Mouse (Mus musculus): ENCODE data around the gene Wipf1. TPM values are rescaled to one million over a fixed set of nuclear protein-coding genes. Genes with fewer than 3 reads are reported as not detected.

The Wipf1 gene
- total and polyA plus RNA-seq, 3 experiments = 0.98 to 50.6 (median 7.1) TPM

DNA sequence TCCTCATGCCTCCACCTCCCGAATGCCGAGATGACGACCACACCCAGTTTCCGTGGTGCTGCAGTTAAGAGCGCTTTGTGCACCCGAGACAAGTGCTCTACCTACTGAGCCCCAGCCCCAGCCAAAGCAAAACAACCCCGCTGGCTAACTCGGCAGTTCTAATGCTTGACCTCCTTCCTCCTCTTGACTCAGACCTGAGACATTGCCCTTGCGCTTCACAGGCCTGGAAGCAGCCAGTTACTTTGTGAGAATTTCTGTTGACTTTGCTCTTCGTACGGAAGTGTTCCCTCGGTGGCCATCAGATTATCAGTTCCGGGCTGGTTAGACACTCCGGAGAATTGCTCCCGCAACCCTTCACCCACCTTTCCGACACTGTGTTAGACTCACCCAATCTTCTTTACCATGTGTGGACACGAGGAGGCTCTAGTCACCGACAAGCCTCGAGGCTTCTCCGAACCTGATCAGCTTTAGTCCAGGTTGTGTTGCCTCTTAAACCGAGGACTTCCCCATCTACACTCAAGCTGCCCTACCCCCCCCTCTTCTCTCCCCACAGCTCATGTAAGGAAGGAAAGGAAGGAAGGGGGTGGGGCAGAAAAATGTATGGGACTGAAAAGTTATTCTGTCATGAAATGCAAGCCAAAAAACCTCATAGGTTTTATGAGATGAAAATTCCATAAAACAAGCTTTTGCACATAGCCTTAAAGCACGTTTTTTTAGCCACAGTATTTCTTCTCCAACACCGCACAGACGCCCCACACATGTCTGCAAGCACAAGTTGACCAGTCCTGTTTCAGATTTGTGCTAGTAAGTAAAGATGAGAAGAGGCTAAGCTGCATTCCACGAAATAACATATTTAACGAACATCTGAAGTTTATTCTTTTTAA is 44.1 kb downstream of the Wipf1 start:
- ATAC-seq (ENCODE audit: extremely low read depth, insufficient number of reproducible peaks, low FRiP score, poor library complexity, severe bottlenecking) = no peak
- H3K36me3 ChIP-seq (replicated peaks) = no peaks in the 10 kb centered on the region
- TF ChIP-seq GATA1 (IDR thresholded peaks at IDR 0.05; ENCODE audit: borderline replicate concordance, low read length) (no peak), TAL1 (conservative IDR thresholded peaks at IDR 0.05; ENCODE audit: low read depth, low read length) (no peak), POLR2AphosphoS5 (IDR thresholded peaks at IDR 0.05; ENCODE audit: insufficient replicate concordance, low read depth, low read length) (no peak)
- no peak for DNase-seq (ENCODE audit: low spot score)
- no peaks in the 10 kb centered on the region for H3K4me1 ChIP-seq (ENCODE audit: insufficient read depth, low read depth, low read length)
- no peaks in the 10 kb centered on the region for H3K27me3 ChIP-seq (ENCODE audit: insufficient read depth, low read length)
- H3K9me3 ChIP-seq (replicated peaks) = no peaks in the 10 kb centered on the region
- H3K4me3 ChIP-seq (ENCODE audit: low read depth, low read length) = no peak overlapping the region

DNA sequence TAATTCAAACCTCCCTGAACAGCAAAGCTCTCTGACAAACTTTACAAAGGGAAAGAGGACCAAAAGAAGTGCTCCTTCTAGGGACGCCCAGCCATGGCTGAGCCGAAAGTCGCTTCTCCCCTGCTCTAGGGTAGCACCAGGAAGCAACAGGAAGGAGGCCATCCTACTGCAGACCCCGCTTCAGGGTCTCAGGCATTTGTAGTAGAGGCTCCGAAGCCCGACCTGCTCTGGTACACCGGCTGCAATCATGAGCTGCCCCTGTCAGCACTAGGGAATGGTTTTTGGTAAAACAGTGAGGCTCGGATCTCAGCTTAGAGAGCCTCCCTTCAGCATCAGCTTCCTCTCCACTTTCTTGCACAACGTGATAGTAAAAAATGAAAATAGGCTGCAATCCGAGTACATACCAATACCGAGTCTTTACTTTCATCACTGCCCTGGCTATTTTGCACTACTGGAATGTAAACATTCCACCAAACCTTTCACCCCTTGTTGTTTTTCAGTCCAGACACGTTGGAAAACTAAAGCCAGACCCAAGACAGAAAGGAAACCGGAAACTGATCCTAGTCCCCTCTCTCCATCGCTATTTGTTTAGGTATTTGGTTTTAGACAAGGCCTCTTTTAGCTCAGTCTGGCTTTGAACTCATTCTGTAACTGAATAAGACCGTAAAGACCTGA is 44.8 kb downstream of the Wipf1 start:
- no peak overlapping the region for H3K4me3 ChIP-seq (ENCODE audit: low read depth, low read length)
- no peaks in the 10 kb centered on the region for H3K9me3 ChIP-seq (replicated peaks)
- H3K27me3 ChIP-seq (ENCODE audit: insufficient read depth, low read length) = no peaks in the 10 kb centered on the region
- no peaks in the 10 kb centered on the region for H3K4me1 ChIP-seq (ENCODE audit: insufficient read depth, low read depth, low read length)
- TF ChIP-seq TAL1 (conservative IDR thresholded peaks at IDR 0.05; ENCODE audit: low read depth, low read length) = no peak
- TF ChIP-seq GATA1 (IDR thresholded peaks at IDR 0.05; ENCODE audit: borderline replicate concordance, low read length) = no peak
- no peak for TF ChIP-seq GATA2 (IDR thresholded peaks at IDR 0.05; ENCODE audit: borderline replicate concordance, low read depth, low read length)
- no peak for DNase-seq (ENCODE audit: low spot score)
- no peaks in the 10 kb centered on the region for H3K36me3 ChIP-seq (replicated peaks)
- ATAC-seq (ENCODE audit: extremely low read depth, insufficient number of reproducible peaks, low FRiP score, poor library complexity, severe bottlenecking) = no peak

DNA sequence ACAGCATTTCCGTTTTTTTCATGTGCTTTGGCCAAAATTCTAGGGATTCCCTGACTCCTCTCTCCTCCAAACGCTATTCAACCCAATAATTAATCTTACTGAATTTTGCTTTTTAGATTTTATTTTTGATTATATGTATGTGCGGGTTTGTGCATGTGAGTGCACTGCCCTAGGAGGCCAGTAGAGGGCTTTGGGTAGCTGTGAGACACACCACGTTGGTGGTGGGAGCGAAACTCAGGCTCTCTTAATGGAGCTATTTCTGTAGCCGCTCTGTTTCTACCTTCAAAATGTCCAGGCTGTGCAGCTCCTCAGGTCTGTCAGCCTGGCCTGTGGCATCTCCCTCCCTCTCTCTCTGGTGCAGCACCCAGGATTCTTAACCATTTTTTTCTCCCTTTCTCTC is 50.7 kb downstream of the Wipf1 start:
- DNase-seq (ENCODE audit: low spot score) = no peak
- TF ChIP-seq TAL1 (conservative IDR thresholded peaks at IDR 0.05; ENCODE audit: low read depth, low read length) (no peak), GATA2 (IDR thresholded peaks at IDR 0.05; ENCODE audit: borderline replicate concordance, low read depth, low read length) (no peak), POLR2AphosphoS5 (IDR thresholded peaks at IDR 0.05; ENCODE audit: insufficient replicate concordance, low read depth, low read length) (no peak), GATA1 (IDR thresholded peaks at IDR 0.05; ENCODE audit: borderline replicate concordance, low read length) (no peak), CTCF (IDR thresholded peaks at IDR 0.05; ENCODE audit: low read depth, low read length) (no peak)
- no peaks in the 10 kb centered on the region for H3K4me1 ChIP-seq (ENCODE audit: insufficient read depth, low read depth, low read length)

DNA sequence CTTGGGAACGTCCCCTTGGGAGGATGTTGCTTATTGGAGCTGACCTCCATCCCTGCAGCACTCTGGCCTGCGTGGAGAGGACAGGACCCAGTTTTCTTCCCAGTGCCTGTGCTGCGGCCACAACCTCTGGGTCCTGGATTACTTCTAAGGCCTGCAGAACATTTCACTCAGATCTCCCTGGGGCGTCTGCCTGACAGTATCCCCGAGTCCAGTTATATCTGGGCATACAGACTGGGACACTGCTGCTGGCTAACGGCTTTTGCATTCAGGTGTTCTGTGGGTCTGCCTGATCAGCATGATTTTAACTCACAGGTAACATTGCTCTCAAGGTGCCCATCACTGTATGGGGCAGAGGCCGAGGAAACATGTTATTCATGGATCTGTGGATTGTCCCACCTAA is 52.0 kb downstream of the Wipf1 start:
- Histone ChIP-seq H3K4me1 (ENCODE audit: insufficient read depth, low read depth, low read length) (no peaks in the 10 kb centered on the region), H3K27me3 (ENCODE audit: insufficient read depth, low read length) (peaks cover 5% of the 10 kb centered on the region; the same call in 1 of the 2 replicates), H3K9me3 (replicated peaks) (peaks cover 2% of the 10 kb centered on the region; the same call in 1 of the 2 replicates), H3K36me3 (replicated peaks) (no peaks in the 10 kb centered on the region), H3K4me3 (ENCODE audit: low read depth, low read length) (no peak overlapping the region)
- ATAC-seq (ENCODE audit: extremely low read depth, insufficient number of reproducible peaks, low FRiP score, poor library complexity, severe bottlenecking) = no peak
- DNase-seq (ENCODE audit: low spot score) = no peak
- no peak for TF ChIP-seq GATA1 (IDR thresholded peaks at IDR 0.05; ENCODE audit: borderline replicate concordance, low read length)
- TF ChIP-seq GATA2 (IDR thresholded peaks at IDR 0.05; ENCODE audit: borderline replicate concordance, low read depth, low read length) = no peak
- no peak for TF ChIP-seq CTCF (IDR thresholded peaks at IDR 0.05; ENCODE audit: low read depth, low read length)
- no peak for TF ChIP-seq POLR2AphosphoS5 (IDR thresholded peaks at IDR 0.05; ENCODE audit: insufficient replicate concordance, low read depth, low read length)
- no peak for TF ChIP-seq TAL1 (conservative IDR thresholded peaks at IDR 0.05; ENCODE audit: low read depth, low read length)

More for the DNA sequence above, 50.7 kb downstream of the Wipf1 start:
- Histone ChIP-seq H3K27me3 (ENCODE audit: insufficient read depth, low read length) (peaks cover 5% of the 10 kb centered on the region; the same call in 1 of the 2 replicates), H3K4me3 (ENCODE audit: low read depth, low read length) (no peak overlapping the region), H3K9me3 (replicated peaks) (peaks cover 2% of the 10 kb centered on the region; the same call in 1 of the 2 replicates), H3K36me3 (replicated peaks) (no peaks in the 10 kb centered on the region)
- no peak for ATAC-seq (ENCODE audit: extremely low read depth, insufficient number of reproducible peaks, low FRiP score, poor library complexity, severe bottlenecking)

DNA sequence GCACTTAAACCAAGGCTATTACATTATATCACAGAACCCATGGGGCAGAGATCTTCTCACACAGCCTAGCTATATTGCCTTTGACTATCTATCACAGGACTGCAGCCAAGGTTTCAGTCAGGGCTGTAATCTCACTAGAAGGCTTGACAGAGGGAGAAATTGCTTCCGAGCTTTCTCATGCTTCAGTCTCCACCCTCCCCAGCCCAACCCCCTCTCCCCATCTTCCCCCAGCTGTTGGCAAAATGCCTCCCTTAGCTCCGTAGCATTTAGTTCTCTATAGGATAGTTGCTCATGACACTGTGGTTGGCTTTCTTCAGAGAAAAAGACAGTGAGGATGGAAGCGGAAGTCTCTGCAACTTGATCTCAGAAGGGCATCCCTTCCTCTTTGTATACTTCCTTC is 54.0 kb downstream of the Wipf1 start:
- H3K9me3 ChIP-seq (replicated peaks) = peaks cover 2% of the 10 kb centered on the region; the same call in 1 of the 2 replicates
- ATAC-seq (ENCODE audit: extremely low read depth, insufficient number of reproducible peaks, low FRiP score, poor library complexity, severe bottlenecking) = no peak
- no peaks in the 10 kb centered on the region for H3K4me1 ChIP-seq (ENCODE audit: insufficient read depth, low read depth, low read length)
- no peak for TF ChIP-seq CTCF (IDR thresholded peaks at IDR 0.05; ENCODE audit: low read depth, low read length)
- no peak for TF ChIP-seq POLR2AphosphoS5 (IDR thresholded peaks at IDR 0.05; ENCODE audit: insufficient replicate concordance, low read depth, low read length)
- TF ChIP-seq GATA1 (IDR thresholded peaks at IDR 0.05; ENCODE audit: borderline replicate concordance, low read length) = no peak
- H3K36me3 ChIP-seq (replicated peaks) = no peaks in the 10 kb centered on the region
- DNase-seq (ENCODE audit: low spot score) = no peak
- no peak overlapping the region for H3K4me3 ChIP-seq (ENCODE audit: low read depth, low read length)
- peaks cover 9% of the 10 kb centered on the region; the same call in 1 of the 2 replicates for H3K27me3 ChIP-seq (ENCODE audit: insufficient read depth, low read length)

DNA sequence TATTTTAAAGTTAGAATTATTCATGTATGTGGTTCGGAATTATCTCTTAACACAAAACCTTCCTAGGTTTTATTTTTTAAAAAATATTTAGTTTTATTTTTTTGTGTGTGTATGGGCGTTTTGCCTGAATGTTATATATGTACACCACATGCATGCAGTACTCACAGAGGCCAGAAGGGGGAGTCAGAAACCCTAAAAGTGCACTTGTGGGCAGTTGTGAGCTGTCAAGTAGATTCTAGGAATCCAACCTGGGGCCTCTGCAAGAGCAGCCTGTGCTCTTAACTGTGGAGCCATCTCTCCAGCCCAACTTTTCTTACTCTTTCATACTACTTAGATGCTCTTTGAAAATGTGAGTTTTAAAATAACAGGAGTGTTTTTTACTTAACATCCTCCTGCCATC is 57.4 kb downstream of the Wipf1 start:
- no peak for DNase-seq (ENCODE audit: low spot score)
- Histone ChIP-seq H3K4me1 (ENCODE audit: insufficient read depth, low read depth, low read length) (no peaks in the 10 kb centered on the region), H3K27me3 (ENCODE audit: insufficient read depth, low read length) (peaks cover 14% of the 10 kb centered on the region), H3K4me3 (ENCODE audit: low read depth, low read length) (no peak overlapping the region), H3K36me3 (replicated peaks) (no peaks in the 10 kb centered on the region), H3K9me3 (replicated peaks) (no peaks in the 10 kb centered on the region)
- peak; percentile 22; the same call in 1 of the 2 replicates for TF ChIP-seq CTCF (IDR thresholded peaks at IDR 0.05; ENCODE audit: low read depth, low read length)
- TF ChIP-seq POLR2AphosphoS5 (IDR thresholded peaks at IDR 0.05; ENCODE audit: insufficient replicate concordance, low read depth, low read length) = no peak
- no peak for ATAC-seq (ENCODE audit: extremely low read depth, insufficient number of reproducible peaks, low FRiP score, poor library complexity, severe bottlenecking)

Data from G1E (cell line).